Mouse (Mus musculus): ENCODE measurements at regions not wholly inside any gene's neighbourhood (a gene's known extent, or its start where the extent isn't known, plus 50 kb on each side); places are given as distances from the start of the nearest gene placed in this dataset.
A peak's percentile ranks its signal among the peaks of the same experiment; 100 is the strongest.

- DNase-seq, result no peak
These were observed 83.7 kb upstream of the Runx3 start for GRCm38 (mm10) chr4:135036764-135037163.

DNA sequence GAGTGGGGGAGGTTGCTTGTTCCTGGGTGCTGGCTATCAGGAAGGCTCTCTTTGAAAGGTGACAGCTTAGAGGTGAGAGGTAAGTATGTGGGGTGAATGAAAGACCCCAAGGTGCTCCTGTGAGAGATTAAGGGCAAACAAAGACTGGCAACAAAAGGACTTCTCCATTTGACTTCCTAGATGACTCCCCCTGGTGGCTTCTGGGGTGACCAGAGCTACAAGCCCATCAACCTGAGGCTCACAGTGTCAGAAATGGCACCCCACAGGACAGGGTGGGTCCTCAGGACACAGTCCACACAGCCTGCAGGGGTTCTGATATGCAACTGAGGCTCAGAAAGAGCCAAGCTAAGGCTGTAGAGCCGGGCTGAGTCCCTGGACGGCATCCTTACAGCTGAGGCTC lies 81.2 kb upstream of the Runx3 start:
- no peak for DNase-seq

- DNase-seq, result no peak
These were observed 78.5 kb upstream of the Runx3 start for GRCm38 (mm10) chr4:135041921-135042320.

- no peak for DNase-seq
These were observed 78.0 kb upstream of the Runx3 start for GRCm38 (mm10) chr4:135042501-135042900.

- peak; percentile 56 for DNase-seq
These were observed 75.4 kb upstream of the Runx3 start for GRCm38 (mm10) chr4:135045054-135045453.

- no peak for DNase-seq
These were observed 73.8 kb upstream of the Runx3 start for GRCm38 (mm10) chr4:135046619-135047018.

- no peak for DNase-seq
These were observed 73.2 kb upstream of the Runx3 start for GRCm38 (mm10) chr4:135047251-135047650.

DNA sequence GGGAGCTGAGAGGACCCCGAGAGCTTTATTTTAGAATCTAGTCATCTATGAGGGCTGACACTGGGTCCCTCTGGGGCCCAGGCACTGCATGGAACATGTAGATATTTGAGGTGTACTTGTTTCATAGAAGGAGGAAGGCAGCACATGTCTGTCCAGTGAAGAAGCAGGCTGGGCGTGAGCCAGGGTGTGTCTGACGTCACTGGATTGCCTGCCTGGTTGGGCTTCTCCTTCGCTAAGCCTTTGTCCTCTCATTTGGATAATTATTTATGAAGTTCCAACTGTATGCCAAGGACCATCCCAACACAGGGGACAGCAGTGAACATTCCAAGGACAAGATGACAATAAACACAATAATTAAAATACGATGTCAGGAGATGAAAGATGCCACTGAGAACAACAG lies 72.7 kb upstream of the Runx3 start:
- DNase-seq, result peak; percentile 62

- DNase-seq, result no peak
These were observed 70.5 kb upstream of the Runx3 start for GRCm38 (mm10) chr4:135049924-135050323.

DNA sequence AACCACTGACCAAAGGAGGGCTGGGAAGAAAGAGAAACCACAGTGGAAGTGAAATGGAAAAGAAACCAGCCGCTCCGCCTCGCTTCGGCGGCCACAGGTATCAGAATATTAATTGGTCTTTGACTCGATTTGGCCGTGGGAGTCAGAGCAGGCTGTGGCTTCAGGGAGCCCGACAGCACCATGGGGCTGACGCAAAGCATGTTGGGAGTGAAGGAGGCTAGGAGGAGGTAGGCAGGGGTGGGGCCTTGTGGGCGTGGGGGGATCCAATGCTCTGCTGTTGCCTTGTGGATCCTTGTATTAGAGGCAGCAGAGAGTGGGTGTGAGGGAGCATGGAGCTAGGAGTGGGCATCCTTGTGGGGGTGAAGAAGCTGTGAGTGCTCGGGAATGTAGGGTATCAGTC lies 69.0 kb upstream of the Runx3 start:
- DNase-seq, result no peak

DNA sequence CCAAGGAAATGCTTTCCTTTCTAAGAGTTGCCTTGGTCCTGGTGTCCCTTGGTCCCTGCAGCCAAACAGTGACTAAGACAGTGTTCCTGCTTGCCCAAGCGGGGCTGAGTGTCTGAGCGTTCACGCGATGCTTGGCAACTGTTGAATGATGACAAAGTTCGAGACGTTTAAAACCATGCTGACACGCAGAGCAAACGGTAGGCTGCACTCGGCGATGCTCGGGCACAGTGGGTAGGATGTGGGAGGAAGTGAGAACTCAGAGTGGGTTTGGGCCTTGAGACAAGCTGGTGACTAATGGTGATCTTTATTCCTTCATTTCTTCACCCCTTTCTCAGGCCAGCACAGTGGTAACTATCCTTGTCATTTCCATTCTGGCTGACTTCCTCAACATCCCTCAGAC lies 66.9 kb upstream of the Runx3 start:
- DNase-seq, result no peak

- DNase-seq, result no peak
These were observed 66.1 kb upstream of the Runx3 start for GRCm38 (mm10) chr4:135054353-135054752.

GRCm38 (mm10) chr4:135056371-135056770 lies 64.1 kb upstream of the Runx3 start:
- no peak for DNase-seq

DNA sequence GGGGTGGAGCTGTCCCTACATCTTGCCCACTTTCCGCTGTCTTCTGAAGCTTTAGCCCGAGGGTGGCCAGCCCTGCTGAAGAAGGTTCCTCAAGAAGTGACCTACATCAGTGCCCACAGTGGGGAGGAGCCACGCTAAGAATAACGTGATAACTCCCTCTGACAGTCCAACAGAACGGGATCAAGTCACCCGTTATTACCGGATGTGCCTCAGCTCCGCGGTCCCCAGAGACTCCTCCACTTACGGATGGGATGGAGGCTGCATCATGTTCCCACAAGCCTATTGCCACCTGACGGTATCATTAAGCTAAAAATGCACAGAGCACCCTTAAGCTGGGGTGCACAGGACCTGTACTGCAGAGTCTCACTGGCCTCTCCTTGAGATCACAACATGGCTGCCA lies 63.2 kb upstream of the Runx3 start:
- DNase-seq, result no peak

GRCm38 (mm10) chr4:135058895-135059294 lies 61.6 kb upstream of the Runx3 start:
- DNase-seq, result no peak

DNA sequence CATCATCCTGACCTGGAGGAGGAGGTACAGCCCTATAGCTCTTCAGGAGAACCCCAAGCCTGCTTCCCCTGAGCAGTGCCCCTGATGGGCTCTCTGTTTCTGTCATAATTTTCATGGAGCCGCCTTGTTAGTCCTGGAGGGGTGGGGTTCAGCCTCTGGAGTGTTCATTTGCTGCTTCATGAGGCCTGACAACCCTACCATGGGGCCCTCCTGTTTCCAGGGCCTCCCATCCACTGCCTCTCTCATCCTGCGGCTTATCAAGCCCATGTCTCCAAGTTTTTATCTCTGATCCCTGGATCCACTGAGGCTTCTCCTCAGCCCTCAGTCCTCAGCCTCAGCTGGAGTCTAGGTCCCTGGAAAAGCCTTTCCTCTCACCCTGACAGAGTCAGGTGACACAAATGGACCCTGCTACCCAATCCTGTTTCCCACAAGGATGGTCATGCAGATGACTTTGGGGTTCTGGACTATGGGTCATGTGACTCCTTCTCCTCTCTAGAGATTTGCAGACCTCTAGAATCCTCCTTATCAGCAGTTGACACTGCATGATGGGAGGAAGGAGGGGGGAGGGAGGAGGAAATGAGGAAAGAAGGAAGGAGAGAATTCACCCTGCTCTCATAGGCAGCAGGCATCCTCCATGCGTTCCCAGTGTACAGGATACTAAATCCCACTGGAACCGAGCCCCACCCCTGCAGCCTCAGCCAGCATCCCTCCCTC lies 59.3 kb upstream of the Runx3 start:
- DNase-seq, result no peak

- DNase-seq, result peak; percentile 71
These were observed 53.5 kb upstream of the Runx3 start for GRCm38 (mm10) chr4:135066766-135067479.

- no peak for DNase-seq
These were observed 52.6 kb upstream of the Runx3 start for GRCm38 (mm10) chr4:135067805-135068204.

DNA sequence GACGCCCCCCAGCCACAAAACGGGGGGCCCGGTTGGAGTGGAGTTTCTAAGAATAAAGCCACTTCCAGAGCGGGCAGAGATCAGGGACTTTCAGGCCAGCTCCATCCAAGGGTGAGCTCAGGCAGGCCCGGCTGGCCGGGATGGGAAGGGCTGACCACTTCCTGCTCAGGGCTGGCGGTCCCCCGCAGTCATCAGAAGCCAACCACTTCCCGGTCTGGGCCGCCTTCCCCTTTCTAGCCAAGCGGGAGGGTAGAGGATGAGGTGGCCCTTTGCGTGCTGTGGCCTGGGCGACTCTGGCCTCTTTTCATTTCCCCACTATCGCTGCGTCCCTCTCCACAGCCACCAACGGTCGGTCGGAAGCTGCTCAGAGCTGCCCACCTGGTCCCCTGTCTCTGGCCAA lies 50.6 kb upstream of the Runx3 start:
- DNase-seq, result peak; percentile 12

Measured in kidney, adult 11 months (tissue).